Mouse (Mus musculus): Measurements from ENCODE around the gene Klrb1a. TPM values are rescaled to one million over a fixed set of nuclear protein-coding genes. Genes with fewer than 3 reads are reported as not detected.
"Not testable (repeated sequence)": the region's sequence is repeated elsewhere in the genome, so short reads cannot be mapped to it uniquely, and the experiment has no call there.

The Klrb1a gene
- polyA plus RNA-seq, 1 experiment from 2014 or later = not detected

GRCm38 (mm10) chr6:128630912-128631905, 7.9 kb upstream of the Klrb1a start:
- H3K27me3 ChIP-seq; H3K36me3 ChIP-seq; H3K9me3 ChIP-seq; H3K9ac ChIP-seq; H3K4me1 ChIP-seq; H3K4me2 ChIP-seq (replicated peaks); H3K27ac ChIP-seq; ATAC-seq (ENCODE audit: insufficient number of reproducible peaks, insufficient read depth, low FRiP score, low TSS enrichment); H3K4me3 ChIP-seq: not testable (repeated sequence)
- WGBS = 78% methylated on average over 15 of the region's 15 CpGs

DNA sequence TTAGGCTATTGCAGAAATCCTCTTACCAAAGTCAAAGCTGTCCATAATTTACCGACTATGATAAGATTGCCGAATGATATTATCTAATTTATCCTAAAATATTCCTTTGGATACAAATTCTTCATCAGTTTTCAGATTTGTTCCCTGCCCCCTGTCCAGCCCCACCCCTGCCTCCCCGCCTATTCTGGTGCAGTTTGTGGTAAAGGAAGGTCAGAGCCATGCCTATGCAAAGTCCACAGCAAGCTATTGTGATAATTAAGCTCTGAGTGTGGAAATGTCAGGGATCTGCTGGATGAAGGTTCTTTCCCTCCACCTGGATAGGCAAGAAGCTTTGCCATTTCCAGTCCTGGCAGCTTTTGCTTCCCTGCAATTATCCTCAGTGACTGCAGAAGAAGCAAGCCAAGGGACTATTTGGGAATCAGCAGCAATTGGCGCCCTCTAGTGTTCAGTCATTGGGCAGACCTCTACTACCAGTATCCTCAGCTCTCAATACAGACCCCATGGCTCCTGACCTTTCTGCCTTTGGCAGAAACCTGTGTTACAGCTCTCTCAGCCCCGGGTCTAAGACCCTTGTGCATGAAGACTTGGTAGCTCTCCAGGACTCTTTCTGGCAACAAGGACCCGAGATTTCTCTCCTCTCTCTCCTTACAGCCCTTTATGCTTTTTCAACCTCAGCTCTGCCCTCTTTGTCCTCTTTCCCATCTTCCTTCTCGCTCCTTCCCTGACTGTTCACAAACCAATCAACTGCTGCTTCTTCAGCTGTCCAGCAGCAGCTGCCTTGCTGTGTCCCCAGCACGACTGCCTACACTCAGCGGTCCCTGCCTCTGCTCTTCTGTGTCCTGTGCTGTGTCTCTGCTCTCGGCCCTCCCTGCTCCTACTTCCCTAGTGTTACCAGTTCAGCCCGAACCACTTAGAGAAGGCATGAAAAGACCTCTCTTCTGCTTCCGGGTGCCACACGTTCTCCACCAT, 6.7 kb upstream of the Klrb1a start:
- peak; percentile 76; the same call in 1 of the 2 replicates for ATAC-seq (ENCODE audit: insufficient number of reproducible peaks, insufficient read depth, low FRiP score, low TSS enrichment)
- not testable (repeated sequence) for H3K4me1 ChIP-seq; H3K27ac ChIP-seq; H3K9ac ChIP-seq; H3K36me3 ChIP-seq; H3K4me3 ChIP-seq; H3K4me2 ChIP-seq (replicated peaks); H3K9me3 ChIP-seq; H3K27me3 ChIP-seq
- WGBS = 58% methylated on average over 13 of the region's 13 CpGs

- WGBS = 90% methylated on average over 6 of the region's 6 CpGs
- ATAC-seq (ENCODE audit: insufficient number of reproducible peaks, insufficient read depth, low FRiP score, low TSS enrichment) = not testable (repeated sequence)
These were observed 1.9 kb upstream of the Klrb1a start for GRCm38 (mm10) chr6:128625246-128625645.

DNA sequence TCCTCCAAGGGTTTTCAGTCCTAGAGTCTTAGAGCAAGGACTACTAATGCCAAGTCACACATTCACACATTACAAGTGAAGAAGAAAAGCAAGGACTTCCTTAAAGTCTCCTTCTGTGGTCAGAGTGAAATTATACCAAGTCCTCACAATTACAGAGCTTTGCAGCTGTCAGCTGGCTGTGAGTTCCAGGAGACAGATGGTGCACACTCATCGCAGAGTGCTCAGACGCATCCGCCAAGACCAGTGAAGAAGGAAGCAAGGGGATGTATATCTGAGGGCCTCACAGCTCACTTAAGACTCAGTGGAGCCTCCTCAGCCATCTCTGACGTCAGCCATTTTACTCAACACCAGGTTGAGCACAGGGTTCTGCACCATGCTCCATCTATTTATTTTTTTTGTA, 1.1 kb upstream of the Klrb1a start:
- Histone ChIP-seq H3K27me3 (no peaks in the 10 kb centered on the region), H3K4me1 (no peaks in the 10 kb centered on the region), H3K27ac (no peak overlapping the region), H3K4me3 (no peak overlapping the region), H3K36me3 (no peaks in the 10 kb centered on the region), H3K9ac (no peak overlapping the region), H3K4me2 (replicated peaks) (no peak overlapping the region), H3K9me3 (no peaks in the 10 kb centered on the region)
- ATAC-seq (ENCODE audit: insufficient number of reproducible peaks, insufficient read depth, low FRiP score, low TSS enrichment) = no peak
- WGBS = 84% methylated on average over 4 of the region's 4 CpGs

More at GRCm38 (mm10) chr6:128625246-128625645, 1.9 kb upstream of the Klrb1a start:
- H3K9ac ChIP-seq; H3K4me1 ChIP-seq; H3K9me3 ChIP-seq; H3K4me3 ChIP-seq; H3K27me3 ChIP-seq; H3K4me2 ChIP-seq (replicated peaks); H3K36me3 ChIP-seq; H3K27ac ChIP-seq: not testable (repeated sequence)

- Histone ChIP-seq H3K4me3 (no peak overlapping the region), H3K36me3 (no peaks in the 10 kb centered on the region), H3K27ac (no peak overlapping the region), H3K9me3 (no peaks in the 10 kb centered on the region), H3K4me2 (replicated peaks) (no peak overlapping the region), H3K4me1 (no peaks in the 10 kb centered on the region), H3K9ac (no peak overlapping the region), H3K27me3 (no peaks in the 10 kb centered on the region)
- no peak for ATAC-seq (ENCODE audit: insufficient number of reproducible peaks, insufficient read depth, low FRiP score, low TSS enrichment)
- WGBS = 76% methylated on average over 2 of the region's 2 CpGs
These were observed 600 bp downstream of the Klrb1a start for GRCm38 (mm10) chr6:128622733-128623132.

DNA sequence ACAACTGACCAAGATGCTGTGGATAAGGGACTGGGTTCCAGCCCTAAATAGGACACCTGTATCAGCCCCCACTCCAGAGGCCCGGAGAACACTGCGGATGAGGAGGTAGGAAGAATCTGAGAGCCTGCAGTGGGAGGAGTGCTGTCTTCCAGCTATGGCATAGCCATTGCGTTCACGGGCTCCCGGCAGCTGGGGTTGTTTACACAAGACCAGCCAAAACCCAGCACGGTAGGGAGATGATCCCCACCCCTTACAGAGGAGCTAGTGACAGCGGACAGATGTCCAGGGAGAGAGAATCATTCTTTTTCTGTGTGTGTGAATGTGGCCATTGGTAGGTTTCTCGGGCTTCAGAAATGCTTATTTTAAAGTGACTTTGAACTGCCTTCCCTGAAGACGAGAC, 17.0 kb downstream of the Klrb1a start:
- 72% methylated on average over 9 of the region's 9 CpGs for WGBS
- no peak for ATAC-seq (ENCODE audit: insufficient number of reproducible peaks, insufficient read depth, low FRiP score, low TSS enrichment)
- Histone ChIP-seq H3K9me3 (no peaks in the 10 kb centered on the region), H3K4me2 (replicated peaks) (no peak overlapping the region), H3K4me3 (no peak overlapping the region), H3K27ac (no peak overlapping the region), H3K36me3 (no peaks in the 10 kb centered on the region), H3K27me3 (no peaks in the 10 kb centered on the region), H3K4me1 (no peaks in the 10 kb centered on the region), H3K9ac (no peak overlapping the region)

- Histone ChIP-seq H3K36me3 (no peaks in the 10 kb centered on the region), H3K27ac (no peak overlapping the region), H3K27me3 (no peaks in the 10 kb centered on the region), H3K4me2 (replicated peaks) (no peak overlapping the region), H3K9me3 (no peaks in the 10 kb centered on the region), H3K4me3 (no peak overlapping the region), H3K9ac (no peak overlapping the region), H3K4me1 (no peaks in the 10 kb centered on the region)
- 34% methylated on average over 5 of the region's 5 CpGs for WGBS
- no peak for ATAC-seq (ENCODE audit: insufficient number of reproducible peaks, insufficient read depth, low FRiP score, low TSS enrichment)
These were observed 18.8 kb downstream of the Klrb1a start for GRCm38 (mm10) chr6:128604512-128604911.

GRCm38 (mm10) chr6:128602463-128603201, 20.7 kb downstream of the Klrb1a start:
- H3K27ac ChIP-seq = no peak overlapping the region
- H3K9ac ChIP-seq = no peak overlapping the region
- no peaks in the 10 kb centered on the region for H3K9me3 ChIP-seq
- H3K4me1 ChIP-seq = no peaks in the 10 kb centered on the region
- no peak overlapping the region for H3K4me3 ChIP-seq
- H3K4me2 ChIP-seq (replicated peaks) = no peak overlapping the region
- ATAC-seq (ENCODE audit: insufficient number of reproducible peaks, insufficient read depth, low FRiP score, low TSS enrichment) = no peak
- no peaks in the 10 kb centered on the region for H3K36me3 ChIP-seq
- 56% methylated on average over 10 of the region's 10 CpGs for WGBS
- H3K27me3 ChIP-seq = no peaks in the 10 kb centered on the region

- WGBS = 63% methylated on average over 3 of the region's 3 CpGs
- ATAC-seq (ENCODE audit: insufficient number of reproducible peaks, insufficient read depth, low FRiP score, low TSS enrichment) = no peak
These were observed 21.3 kb downstream of the Klrb1a start for GRCm38 (mm10) chr6:128602026-128602425.

GRCm38 (mm10) chr6:128599555-128599954, 23.8 kb downstream of the Klrb1a start:
- 64% methylated on average over 4 of the region's 4 CpGs for WGBS
- no peak overlapping the region for H3K27ac ChIP-seq
- no peaks in the 10 kb centered on the region for H3K36me3 ChIP-seq
- H3K4me2 ChIP-seq (replicated peaks) = no peak overlapping the region
- ATAC-seq (ENCODE audit: insufficient number of reproducible peaks, insufficient read depth, low FRiP score, low TSS enrichment) = no peak
- no peak overlapping the region for H3K4me3 ChIP-seq
- no peak overlapping the region for H3K9ac ChIP-seq
- H3K4me1 ChIP-seq = no peaks in the 10 kb centered on the region
- no peaks in the 10 kb centered on the region for H3K9me3 ChIP-seq
- H3K27me3 ChIP-seq = no peaks in the 10 kb centered on the region

More at GRCm38 (mm10) chr6:128602026-128602425, 21.3 kb downstream of the Klrb1a start:
- Histone ChIP-seq H3K4me2 (replicated peaks) (no peak overlapping the region), H3K4me1 (no peaks in the 10 kb centered on the region), H3K4me3 (no peak overlapping the region), H3K9me3 (no peaks in the 10 kb centered on the region), H3K9ac (no peak overlapping the region), H3K36me3 (no peaks in the 10 kb centered on the region), H3K27me3 (no peaks in the 10 kb centered on the region), H3K27ac (no peak overlapping the region)

Measured in embryonic facial prominence, embryonic 12.5 days (tissue).